Mouse (Mus musculus) ES-Bruce4 (cell line): ENCODE measurements around the gene Gucy2g. TPM values are rescaled to one million over a fixed set of nuclear protein-coding genes. Genes with fewer than 3 reads are reported as not detected.
"Not testable (repeated sequence)": the region's sequence is repeated elsewhere in the genome, so short reads cannot be mapped to it uniquely, and the experiment has no call there.

Experiments used
- H3K27ac ChIP-seq: 2 replicates; pipeline ENCODE4 v1.5.1; 2012; ENCODE audit warnings: low read length, inconsistent platforms; ENCODE audit not compliant: insufficient read depth
- H3K27me3 ChIP-seq: 2 replicates; pipeline ENCODE4 v1.6.1; 2012; ENCODE audit warnings: mild to moderate bottlenecking, low read length, inconsistent platforms; ENCODE audit not compliant: control insufficient read depth, poor library complexity, insufficient read depth, severe bottlenecking
- H3K36me3 ChIP-seq: 2 replicates; pipeline ENCODE4 v1.6.1; 2012; ENCODE audit warnings: inconsistent platforms, mild to moderate bottlenecking, low read length, moderate library complexity; ENCODE audit not compliant: control insufficient read depth, poor library complexity, insufficient read depth, severe bottlenecking
- H3K4me1 ChIP-seq: one replicate; pipeline ENCODE4 v1.8.1; 2011; ENCODE audit warnings: low read length; ENCODE audit not compliant: control insufficient read depth, insufficient read depth
- H3K4me3 ChIP-seq: 2 replicates; pipeline ENCODE4 v1.5.1; 2011; ENCODE audit warnings: low read depth, mild to moderate bottlenecking, low read length
- H3K9ac ChIP-seq: 2 replicates; pipeline ENCODE4 v1.6.1; 2012; ENCODE audit warnings: low read depth, mild to moderate bottlenecking, inconsistent platforms; ENCODE audit not compliant: poor library complexity, severe bottlenecking
- H3K9me3 ChIP-seq: replicated peaks from 2 replicates; pipeline ENCODE4 v1.6.1; 2012; ENCODE audit warnings: mild to moderate bottlenecking, low read length, inconsistent platforms; ENCODE audit not compliant: control insufficient read depth, poor library complexity, insufficient read depth, severe bottlenecking
- CTCF ChIP-seq: IDR thresholded peaks from one replicate; pipeline ENCODE4 v1.8.1; 2011; ENCODE audit warnings: low read depth, low read length
- EP300 ChIP-seq: IDR thresholded peaks from 2 replicates; pipeline ENCODE4 v1.6.1; 2011; ENCODE audit warnings: low read depth, low read length; ENCODE audit not compliant: insufficient read depth
- POLR2A ChIP-seq: IDR thresholded peaks from one replicate; pipeline ENCODE4 v1.8.1; 2011; ENCODE audit warnings: low read length; ENCODE audit not compliant: insufficient read depth
- polyA plus RNA-seq: library from polyadenylated mRNA; stranded (reverse); fragments of >200 nt; gene quantifications from 2 replicates; pipeline ENCODE4 v1.2.4, GENCODE M21; 2011; ENCODE audit warnings: low read depth; ENCODE audit not compliant: missing spikeins, insufficient read depth, insufficient read length

The Gucy2g gene
- polyA plus RNA-seq, 1 experiment: 0.25 TPM

GRCm38 (mm10) chr19:55185074-55185473 lies 56.0 kb downstream of the Gucy2g start:
- Histone ChIP-seq H3K4me3 (no peak overlapping the region), H3K9me3 (no peaks in the 10 kb centered on the region), H3K9ac (no peak overlapping the region), H3K4me1 (no peaks in the 10 kb centered on the region), H3K27ac (no peak overlapping the region), H3K36me3 (no peaks in the 10 kb centered on the region), H3K27me3 (no peaks in the 10 kb centered on the region)
- no peak for TF ChIP-seq POLR2A
- TF ChIP-seq EP300: no peak
- no peak for TF ChIP-seq CTCF

- Histone ChIP-seq H3K27me3 (no peaks in the 10 kb centered on the region), H3K36me3 (no peaks in the 10 kb centered on the region), H3K4me1 (no peaks in the 10 kb centered on the region), H3K9me3 (no peaks in the 10 kb centered on the region), H3K27ac (no peak overlapping the region), H3K4me3 (no peak overlapping the region), H3K9ac (no peak overlapping the region)
- TF ChIP-seq EP300 (no peak), POLR2A (no peak), CTCF (no peak)
These were observed 56.6 kb downstream of the Gucy2g start for GRCm38 (mm10) chr19:55184442-55184841.

GRCm38 (mm10) chr19:55180433-55180832 lies 60.6 kb downstream of the Gucy2g start, which contains the start of gene Tectb:
Tectb (plus strand) TSS chr19:55180733.
- no peak within 1 kb of the TSS for H3K4me3 ChIP-seq
- TF ChIP-seq POLR2A (no peak), EP300 (no peak), CTCF (no peak)
- H3K9me3 ChIP-seq: no peaks in the 10 kb centered on the region
- no peak within 1 kb of the TSS for H3K27ac ChIP-seq
- no peaks in the 10 kb centered on the region for H3K4me1 ChIP-seq
- no peaks in the 10 kb centered on the region for H3K36me3 ChIP-seq
- H3K27me3 ChIP-seq: no peaks in the 10 kb centered on the region
- no peak within 1 kb of the TSS for H3K9ac ChIP-seq

GRCm38 (mm10) chr19:55177143-55177542 lies 63.9 kb downstream of the Gucy2g start:
- no peaks in the 10 kb centered on the region for H3K4me1 ChIP-seq
- no peaks in the 10 kb centered on the region for H3K36me3 ChIP-seq
- H3K9ac ChIP-seq: no peak overlapping the region
- no peaks in the 10 kb centered on the region for H3K27me3 ChIP-seq
- H3K27ac ChIP-seq: no peak overlapping the region
- no peaks in the 10 kb centered on the region for H3K9me3 ChIP-seq
- no peak for TF ChIP-seq POLR2A
- TF ChIP-seq CTCF: no peak
- TF ChIP-seq EP300: no peak
- no peak overlapping the region for H3K4me3 ChIP-seq

- H3K27ac ChIP-seq: no peak overlapping the region
- H3K4me1 ChIP-seq: no peaks in the 10 kb centered on the region
- no peak overlapping the region for H3K9ac ChIP-seq
- H3K27me3 ChIP-seq: no peaks in the 10 kb centered on the region
- TF ChIP-seq POLR2A (no peak), CTCF (no peak), EP300 (no peak)
- H3K36me3 ChIP-seq: no peaks in the 10 kb centered on the region
- no peak overlapping the region for H3K4me3 ChIP-seq
- no peaks in the 10 kb centered on the region; the same call in 1 of the 2 replicates for H3K9me3 ChIP-seq
These were observed 69.5 kb downstream of the Gucy2g start for GRCm38 (mm10) chr19:55171585-55171984.

- no peaks in the 10 kb centered on the region for H3K36me3 ChIP-seq
- H3K27ac ChIP-seq: no peak overlapping the region
- TF ChIP-seq CTCF (no peak), POLR2A (no peak), EP300 (no peak)
- no peaks in the 10 kb centered on the region; the same call in 1 of the 2 replicates for H3K9me3 ChIP-seq
- no peak overlapping the region for H3K9ac ChIP-seq
- no peaks in the 10 kb centered on the region for H3K27me3 ChIP-seq
- H3K4me3 ChIP-seq: no peak overlapping the region
- H3K4me1 ChIP-seq: no peaks in the 10 kb centered on the region
These were observed 70.6 kb downstream of the Gucy2g start for GRCm38 (mm10) chr19:55170399-55170798.

GRCm38 (mm10) chr19:55169236-55169729 lies 71.8 kb downstream of the Gucy2g start:
- not testable (repeated sequence) for H3K9ac ChIP-seq, H3K27ac ChIP-seq, H3K27me3 ChIP-seq, H3K36me3 ChIP-seq, H3K9me3 ChIP-seq, H3K4me3 ChIP-seq, H3K4me1 ChIP-seq
